Mouse (Mus musculus) cerebellum, adult 11 months (tissue): ENCODE results near the gene Tex28.
"Not testable (repeated sequence)": the region's sequence is repeated elsewhere in the genome, so short reads cannot be mapped to it uniquely, and the experiment has no call there.

Source experiments
- DNase-seq: peaks from one replicate; pipeline ENCODE4 v3.0.0; 2022

Tex28 gene

GRCm38 (mm10) chrX:74167738-74168137 is at the start of gene Tex28:
TSS of gene Tex28 (minus strand) at chrX:74167838.
- DNase-seq: no peak

- DNase-seq: no peak
Observed at GRCm38 (mm10) chrX:74203556-74203955, 35.9 kb upstream of the Tex28 start.

- no peak for DNase-seq
Observed at GRCm38 (mm10) chrX:74176959-74177358, 9.3 kb upstream of the Tex28 start, which contains the start of gene Tktl1. TSS of gene Tktl1 (plus strand) at chrX:74177259.

GRCm38 (mm10) chrX:74135263-74135662 is 32.4 kb downstream of the Tex28 start, which contains the start of gene Mecp2:
TSS of gene Mecp2 (minus strand) at chrX:74135363.
- not testable (repeated sequence) for DNase-seq

GRCm38 (mm10) chrX:74127164-74127563 is 40.5 kb downstream of the Tex28 start, which contains the start of gene Opn1mw:
TSS of gene Opn1mw (plus strand) at chrX:74127464.
- no peak for DNase-seq

GRCm38 (mm10) chrX:74124975-74125374 is 42.7 kb downstream of the Tex28 start:
- no peak for DNase-seq

- DNase-seq: peak; percentile 50
Observed at GRCm38 (mm10) chrX:74115511-74115910, 52.1 kb downstream of the Tex28 start.

GRCm38 (mm10) chrX:74114036-74114435 is 53.6 kb downstream of the Tex28 start:
- DNase-seq: no peak

GRCm38 (mm10) chrX:74108747-74109146 is 58.9 kb downstream of the Tex28 start:
- DNase-seq: no peak

GRCm38 (mm10) chrX:74105916-74106315 is 61.7 kb downstream of the Tex28 start:
- DNase-seq: no peak

GRCm38 (mm10) chrX:74103457-74104188 is 64.0 kb downstream of the Tex28 start:
- DNase-seq: no peak
